Mouse (Mus musculus) testis, adult 2 months (tissue): ENCODE measurements around the gene Hydin.

Source experiments
- CTCF ChIP-seq: fragments of 200-500 bp; IDR thresholded peaks from 2 replicates; pipeline ENCODE4 v1.5.1; 2012; ENCODE audit warnings: low read depth, mild to moderate bottlenecking, inconsistent platforms, low read length, moderate library complexity; ENCODE audit not compliant: control insufficient read depth, insufficient read depth, insufficient replicate concordance
- POLR2A ChIP-seq: fragments of 200-500 bp; IDR thresholded peaks from 2 replicates; pipeline ENCODE4 v1.6.1; 2012; ENCODE audit warnings: low read depth, mild to moderate bottlenecking, inconsistent platforms, low read length, moderate library complexity; ENCODE audit not compliant: control insufficient read depth

- no peak for TF ChIP-seq CTCF
- no peak for TF ChIP-seq POLR2A
These were observed 128.9 kb downstream of the Hydin start for GRCm38 (mm10) chr8:110395656-110396055.
